Mouse (Mus musculus) small intestine, adult 2 months (tissue): Measurements from ENCODE around the gene 1600002K03Rik.

Experiments
- CTCF ChIP-seq: fragments of 200-500 bp; IDR thresholded peaks from 2 replicates; pipeline ENCODE4 v1.5.1; 2012; ENCODE audit warnings: low read depth, mild to moderate bottlenecking, control low read depth, inconsistent platforms, low read length, moderate library complexity, mixed read lengths; ENCODE audit not compliant: insufficient replicate concordance, insufficient read length; ENCODE audit errors: extremely low read depth
- POLR2A ChIP-seq: fragments of 200-500 bp; IDR thresholded peaks from 2 replicates; pipeline ENCODE4 v1.6.1; 2012; ENCODE audit warnings: low read depth, mild to moderate bottlenecking, control low read depth, inconsistent platforms, low read length, moderate library complexity

DNA sequence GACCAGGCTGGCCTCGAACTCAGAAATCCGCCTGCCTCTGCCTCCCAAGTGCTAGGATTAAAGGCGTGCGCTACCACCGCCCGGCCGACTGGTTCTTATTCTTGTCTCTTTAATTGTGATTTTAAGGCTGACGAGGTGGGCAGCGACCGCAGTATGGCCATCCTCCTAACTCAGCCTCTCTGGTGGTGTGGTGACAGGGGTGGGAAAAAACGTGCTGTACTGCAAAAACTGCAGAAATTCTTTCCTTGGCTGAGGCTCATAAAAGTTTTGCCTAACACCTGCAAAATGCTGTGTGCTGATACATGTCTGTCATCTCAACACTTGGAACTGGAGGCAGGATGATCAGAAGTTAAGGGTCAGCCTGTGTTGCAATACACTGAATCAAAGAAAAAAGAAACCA, 614 bp downstream of the 1600002K03Rik start:
- TF ChIP-seq POLR2A (no peak), CTCF (no peak)
